Mouse (Mus musculus) heart, adult 2 months (tissue): ENCODE data around the gene Tacc2.

Experiments
- EP300 ChIP-seq: fragments of 200-500 bp; IDR thresholded peaks from 2 replicates; pipeline ENCODE4 v1.6.1; 2011; ENCODE audit warnings: low read depth, low read length, control low read depth; ENCODE audit not compliant: insufficient read depth
- POLR2A ChIP-seq: fragments of 200-500 bp; IDR thresholded peaks from 2 replicates; pipeline ENCODE4 v1.6.1; 2011; ENCODE audit warnings: mild to moderate bottlenecking, low read depth, low read length, control low read depth; ENCODE audit not compliant: insufficient read depth

DNA sequence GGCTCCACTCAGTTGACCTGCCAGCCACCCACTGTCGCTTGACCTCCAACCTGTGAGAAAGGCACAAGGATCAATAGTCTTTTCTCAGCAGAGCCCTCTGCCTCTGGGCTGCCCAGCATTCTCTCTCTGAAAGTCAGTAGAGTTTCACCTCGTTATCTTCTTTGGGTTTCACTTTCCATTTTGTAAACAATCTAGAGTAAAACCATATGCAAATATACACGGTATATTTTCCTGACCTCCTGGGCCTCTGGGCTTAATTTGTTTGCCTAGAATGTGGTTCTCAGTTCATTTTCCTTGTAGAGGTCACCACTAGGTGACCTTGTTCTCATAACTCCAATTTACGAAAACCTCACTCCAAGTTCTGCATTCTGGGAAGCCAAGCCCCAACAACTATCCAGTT lies 223.4 kb downstream of the Tacc2 start:
- TF ChIP-seq POLR2A (no peak), EP300 (no peak)
